Comparison of ENCODE assay signal across 8 mouse cellular contexts in genomic region chr14:8173542-8174250, GRCm38 (mm10). TPM values are rescaled to one million over a fixed set of nuclear protein-coding genes. Genes with fewer than 3 reads are reported as not detected.
DNase-seq lines count a peak whose midpoint lies in the region; ATAC-seq lines count a peak whose summit lies in the region.
"Not testable (repeated sequence)": the region's sequence is repeated elsewhere in the genome, so short reads cannot be mapped to it uniquely, and the experiment has no call there.

No protein-coding gene starts in this region.

- peak overlapping the region; percentile 67 for H3K9ac ChIP-seq in ES-E14 (ENCODE audit: insufficient read depth, low read depth, low read length, poor library complexity, severe bottlenecking)
- H3K9ac ChIP-seq in lung, embryonic 15.5 days = peak overlapping the region; percentile 51
- peak overlapping the region; percentile 22; the same call in 1 of the 2 replicates for H3K9ac ChIP-seq in neural tube, embryonic 11.5 days (ENCODE audit: low read length)

- peak overlapping the region; percentile 85 for H3K27ac ChIP-seq in ES-E14 (ENCODE audit: insufficient read depth, low read depth, low read length, poor library complexity, severe bottlenecking)
- peak overlapping the region; percentile 77 for H3K27ac ChIP-seq in forebrain, embryonic 10.5 days
- peak overlapping the region; percentile 95 for H3K27ac ChIP-seq in hindbrain, embryonic 10.5 days
- H3K27ac ChIP-seq in lung, embryonic 15.5 days = peak overlapping the region; percentile 69
- H3K27ac ChIP-seq in neural tube, embryonic 11.5 days (ENCODE audit: low read depth, low read length) = peak overlapping the region; percentile 56; the same call in 1 of the 2 replicates

- not testable (repeated sequence) for ATAC-seq in lung, embryonic 15.5 days (ENCODE audit: borderline replicate concordance, extremely low read depth, low FRiP score, low TSS enrichment)
- ATAC-seq in neural tube, embryonic 11.5 days (ENCODE audit: insufficient read depth, low FRiP score, low TSS enrichment) = 0 out of 2 replicates have a peak, but pooled peaks have one; percentile 2

- WGBS in forebrain, embryonic 10.5 days = 29% methylated on average over 7 of the region's 7 CpGs
- 41% methylated on average over 7 of the region's 7 CpGs for WGBS in hindbrain, embryonic 10.5 days
- 23% methylated on average over 7 of the region's 7 CpGs for WGBS in lung, embryonic 15.5 days
- WGBS in neural tube, embryonic 11.5 days = 26% methylated on average over 5 of the region's 7 CpGs

- not testable (repeated sequence) for H3K9me3 ChIP-seq in ES-E14 (ENCODE audit: control insufficient read depth, insufficient read depth, low read depth, low read length); forebrain, embryonic 10.5 days; hindbrain, embryonic 10.5 days; lung, embryonic 15.5 days; neural tube, embryonic 11.5 days (ENCODE audit: control insufficient read depth, low read length)

- in situ Hi-C loops in ES-E14 (cut with MboI; ENCODE audit: low sequenced_read_pairs in 2 of 2, unreplicated experiment in 2 of 2) = not testable (repeated sequence)

- not testable (repeated sequence) for H3K4me1 ChIP-seq in ES-E14 (ENCODE audit: control insufficient read depth in 2 of 2, insufficient read depth in 2 of 2, low read length in 2 of 2, poor library complexity in 1 of 2); lung, embryonic 15.5 days; neural tube, embryonic 11.5 days (ENCODE audit: control insufficient read depth, insufficient read depth, low read length)
- H3K4me1 ChIP-seq in forebrain, embryonic 10.5 days = peaks cover 19% of the 10 kb centered on the region
- peaks cover 14% of the 10 kb centered on the region for H3K4me1 ChIP-seq in hindbrain, embryonic 10.5 days (replicated peaks)

- H3K4me3 ChIP-seq in ES-E14 (ENCODE audit: insufficient read depth in 1 of 2, low read depth in 1 of 2, low read length in 2 of 2, poor library complexity in 1 of 2, severe bottlenecking in 1 of 2) = peak overlapping the region; percentile 69 to 76
- peak overlapping the region; percentile 96 for H3K4me3 ChIP-seq in forebrain, embryonic 10.5 days
- H3K4me3 ChIP-seq in hindbrain, embryonic 10.5 days = peak overlapping the region; percentile 95
- peak overlapping the region; percentile 98 for H3K4me3 ChIP-seq in lung, embryonic 15.5 days
- H3K4me3 ChIP-seq in neural tube, embryonic 11.5 days (ENCODE audit: low read depth, low read length) = peak overlapping the region; percentile 95

- not testable (repeated sequence) for DNase-seq in ES-E14 (ENCODE audit: low read depth, low spot score); forebrain, embryonic 10.5 days (ENCODE audit: extremely low spot score, low spot score); hindbrain, embryonic 10.5 days (ENCODE audit: low spot score); neural tube, embryonic 11.5 days (ENCODE audit: low spot score)
- peak; percentile 70 to 78 for DNase-seq in cerebellum, adult 18-20 months
- DNase-seq in kidney, postnatal 36 days = peak; percentile 43 to 56
- DNase-seq in thymus, postnatal 0 days (ENCODE audit: low spot score) = peak; percentile 49

- peak overlapping the region; percentile 88 for H3K4me2 ChIP-seq in lung, embryonic 15.5 days
- peak overlapping the region; percentile 73 for H3K4me2 ChIP-seq in neural tube, embryonic 11.5 days (ENCODE audit: low read depth)

- peaks cover 16% of the 10 kb centered on the region for H3K36me3 ChIP-seq in ES-E14 (ENCODE audit: control insufficient read depth, insufficient read depth, low read length, poor library complexity, severe bottlenecking)
- peaks cover 23% of the 10 kb centered on the region for H3K36me3 ChIP-seq in forebrain, embryonic 10.5 days (replicated peaks)
- H3K36me3 ChIP-seq in hindbrain, embryonic 10.5 days = peaks cover 25% of the 10 kb centered on the region
- H3K36me3 ChIP-seq in lung, embryonic 15.5 days = peaks cover 13% of the 10 kb centered on the region
- H3K36me3 ChIP-seq in neural tube, embryonic 11.5 days (ENCODE audit: control insufficient read depth, insufficient read depth, low read length) = not testable (repeated sequence)

- H3K27me3 ChIP-seq in forebrain, embryonic 10.5 days (ENCODE audit: poor library complexity, severe bottlenecking); hindbrain, embryonic 10.5 days (ENCODE audit: insufficient read depth, poor library complexity, severe bottlenecking); lung, embryonic 15.5 days; neural tube, embryonic 11.5 days (ENCODE audit: control insufficient read depth, insufficient read depth, low read length): not testable (repeated sequence)

RNA-seq across cellular contexts. Expression of gene Pdhb, which starts 0.9 kb away (rescaled TPM):
- total RNA-seq in ES-E14 (2012; rRNA removed) = 152 and 171 TPM in 2 replicates
- polyA plus RNA-seq in forebrain, embryonic 10.5 days (2016; fragmentation: Nextera tagmentation; extraction: Ambion mirVana) = 205 and 209 TPM in 2 replicates
- polyA plus RNA-seq in hindbrain, embryonic 10.5 days (2016; fragmentation: Nextera tagmentation; extraction: Ambion mirVana) = 212 and 213 TPM in 2 replicates
- polyA plus RNA-seq in lung, embryonic 15.5 days (2015; fragmentation: Nextera tagmentation; extraction: Ambion mirVana) = 182 and 183 TPM in 2 replicates
- polyA plus RNA-seq in neural tube, embryonic 11.5 days (2014; fragmentation: Nextera tagmentation; extraction: Ambion mirVana) = 219 and 225 TPM in 2 replicates
- 227 and 232 TPM in 2 replicates for polyA plus RNA-seq in thymus, postnatal 0 days (2015; fragmentation: Nextera tagmentation; extraction: Ambion mirVana)

RNA-seq across cellular contexts. Expression of gene Kctd6, which starts 40.2 kb away (rescaled TPM):
- total RNA-seq in ES-E14 (2012; rRNA removed) = 9.3 and 11.9 TPM in 2 replicates
- 2.8 and 3.1 TPM in 2 replicates for polyA plus RNA-seq in forebrain, embryonic 10.5 days (2016; fragmentation: Nextera tagmentation; extraction: Ambion mirVana)
- polyA plus RNA-seq in hindbrain, embryonic 10.5 days (2016; fragmentation: Nextera tagmentation; extraction: Ambion mirVana) = 3.8 and 4.0 TPM in 2 replicates
- polyA plus RNA-seq in lung, embryonic 15.5 days (2015; fragmentation: Nextera tagmentation; extraction: Ambion mirVana) = 15.7 and 16.6 TPM in 2 replicates
- polyA plus RNA-seq in neural tube, embryonic 11.5 days (2014; fragmentation: Nextera tagmentation; extraction: Ambion mirVana) = 15.5 and 17.8 TPM in 2 replicates
- 10.2 and 12.6 TPM in 2 replicates for polyA plus RNA-seq in thymus, postnatal 0 days (2015; fragmentation: Nextera tagmentation; extraction: Ambion mirVana)
